Comparison of ENCODE assay signal across 17 mouse cellular contexts in genomic region chr9:97533306-97533705, GRCm38 (mm10).
"Had no signal": no experiment of that assay in that cellular context is flagged by ENCODE, and none has a peak within 500 bp of the region (broad histone marks: within the 10 kb centered on the region; RNA-seq: fewer than 3 reads in every experiment).

No protein-coding gene starts in this region.

- H3K4me1 ChIP-seq: midbrain, embryonic 12.5 days; neural tube, embryonic 13.5 days; neural tube, embryonic 15.5 days had no signal

- H3K4me3 ChIP-seq: midbrain, embryonic 10.5 days; midbrain, embryonic 12.5 days; myocyte; neural tube, embryonic 13.5 days; neural tube, embryonic 15.5 days had no signal

- H3K4me2 ChIP-seq: lung, embryonic 14.5 days; midbrain, embryonic 12.5 days; neural tube, embryonic 13.5 days; neural tube, embryonic 15.5 days had no signal

- ATAC-seq: midbrain, embryonic 16.5 days had no signal

- DNase-seq: lung, embryonic 14.5 days; lung, postnatal 4 days; midbrain, embryonic 14.5 days; retina, postnatal 1 day; right cerebral cortex, adult 18-20 months; right cerebral cortex, postnatal 25 days; right cerebral cortex, postnatal 4 days; spleen, adult 18-20 months; thymus, adult 18-20 months; thymus, postnatal 14 days; thymus, postnatal 4 days had no signal

- H3K36me3 ChIP-seq: midbrain, embryonic 10.5 days; midbrain, embryonic 12.5 days; neural tube, embryonic 13.5 days; neural tube, embryonic 15.5 days had no signal

- H3K9me3 ChIP-seq: midbrain, embryonic 10.5 days; midbrain, embryonic 12.5 days; neural tube, embryonic 13.5 days; neural tube, embryonic 15.5 days had no signal

- H3K27ac ChIP-seq: midbrain, embryonic 10.5 days; midbrain, embryonic 12.5 days; neural tube, embryonic 13.5 days; neural tube, embryonic 15.5 days had no signal

- H3K9ac ChIP-seq: lung, embryonic 14.5 days; midbrain, embryonic 12.5 days; neural tube, embryonic 13.5 days; neural tube, embryonic 15.5 days had no signal

- H3K27me3 ChIP-seq: midbrain, embryonic 12.5 days; neural tube, embryonic 13.5 days; neural tube, embryonic 15.5 days had no signal
